Mouse (Mus musculus): ENCODE results near the gene Zfp790. TPM values are rescaled to one million over a fixed set of nuclear protein-coding genes. Genes with fewer than 3 reads are reported as not detected.

Gene Zfp790
- polyA plus RNA-seq (2016; fragmentation: Nextera tagmentation; extraction: Ambion mirVana), result 15.2 and 16.7 TPM in 2 replicates

DNA sequence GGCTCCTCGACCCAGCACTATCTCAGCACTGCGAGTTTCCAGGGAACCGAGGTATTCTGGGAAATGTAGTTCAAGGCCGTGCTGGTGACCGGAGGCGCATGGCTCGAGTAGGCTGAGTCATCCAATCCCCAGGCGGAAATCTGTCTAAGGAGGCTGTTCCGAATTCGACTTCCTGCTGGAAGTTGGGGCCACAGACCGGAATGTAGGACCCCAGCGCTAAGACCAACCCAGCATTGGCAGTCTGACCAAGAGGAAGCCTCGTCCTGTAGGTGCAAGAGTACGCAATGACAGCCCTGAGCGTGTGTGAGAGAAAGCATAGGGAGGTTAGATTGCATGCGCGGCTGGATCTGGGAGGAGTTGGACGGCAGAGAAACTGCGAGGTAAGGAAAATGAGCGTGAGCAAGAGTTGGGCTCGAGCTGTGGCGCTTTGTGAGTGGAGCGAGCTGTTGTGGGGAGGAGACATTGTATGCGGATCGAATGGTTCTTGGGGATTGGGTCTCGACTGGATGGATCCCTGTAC, at the start of gene Zfp790:
Gene Zfp790, plus strand, starts transcription at position 205 of the 520 bp plus-strand sequence.
- H3K4me3 ChIP-seq, result peak within 1 kb of the TSS; percentile 77
- peak; percentile 84 for DNase-seq (ENCODE audit: low spot score)
- peaks cover 13% of the 10 kb centered on the region for H3K36me3 ChIP-seq
- no peaks in the 10 kb centered on the region for H3K27me3 ChIP-seq (ENCODE audit: low read depth, poor library complexity, severe bottlenecking)
- H3K9me3 ChIP-seq (replicated peaks), result no peaks in the 10 kb centered on the region
- WGBS, result 0% methylated on average over 26 of the region's 26 CpGs
- peak within 1 kb of the TSS; percentile 83 for H3K27ac ChIP-seq
- H3K4me1 ChIP-seq, result peaks cover 26% of the 10 kb centered on the region

- peak; percentile 76 for DNase-seq (ENCODE audit: low spot score)
- Histone ChIP-seq H3K4me3 (peak overlapping the region; percentile 78), H3K36me3 (peaks cover 14% of the 10 kb centered on the region), H3K9me3 (replicated peaks) (no peaks in the 10 kb centered on the region), H3K27ac (peak overlapping the region; percentile 71), H3K27me3 (ENCODE audit: low read depth, poor library complexity, severe bottlenecking) (no peaks in the 10 kb centered on the region), H3K4me1 (peaks cover 12% of the 10 kb centered on the region)
- 1% methylated on average over 15 of the region's 15 CpGs for WGBS
Observed at GRCm38 (mm10) chr7:29767058-29767686, 48.7 kb upstream of the Zfp790 start.

GRCm38 (mm10) chr7:29768090-29768900, 47.6 kb upstream of the Zfp790 start, which contains the start of gene Zfp84:
Gene Zfp84, plus strand, starts transcription at chr7:29768552.
- Histone ChIP-seq H3K4me3 (peak within 1 kb of the TSS; percentile 78), H3K4me1 (peaks cover 12% of the 10 kb centered on the region), H3K36me3 (peaks cover 24% of the 10 kb centered on the region), H3K9me3 (replicated peaks) (no peaks in the 10 kb centered on the region), H3K27me3 (ENCODE audit: low read depth, poor library complexity, severe bottlenecking) (no peaks in the 10 kb centered on the region), H3K27ac (peak within 1 kb of the TSS; percentile 88)
- peak; percentile 83 for DNase-seq (ENCODE audit: low spot score)
- WGBS, result under 1% methylated on average over 32 of the region's 32 CpGs

DNA sequence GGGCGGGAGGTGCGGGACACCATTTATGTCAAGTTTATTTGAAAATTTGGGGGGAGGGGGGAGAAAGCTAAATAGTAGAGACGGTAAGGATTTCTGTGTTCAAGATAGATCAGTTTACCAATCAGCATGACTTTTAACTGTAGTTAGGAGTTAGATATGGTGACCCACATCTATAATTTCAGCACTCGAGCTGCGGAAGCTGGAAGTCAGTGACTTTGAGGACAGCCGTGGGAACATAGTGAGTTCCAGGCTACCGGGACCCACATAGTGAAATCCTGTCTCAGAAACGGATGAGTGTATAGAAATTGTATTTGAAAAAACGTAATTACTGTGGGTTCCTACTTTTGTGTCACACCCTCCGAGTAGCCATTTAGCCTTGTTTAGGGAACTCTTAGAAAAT, 46.9 kb upstream of the Zfp790 start:
- no peaks in the 10 kb centered on the region for H3K27me3 ChIP-seq (ENCODE audit: low read depth, poor library complexity, severe bottlenecking)
- no peaks in the 10 kb centered on the region for H3K9me3 ChIP-seq (replicated peaks)
- peak overlapping the region; percentile 88 for H3K27ac ChIP-seq
- DNase-seq (ENCODE audit: low spot score), result no peak
- 8% methylated on average over 10 of the region's 10 CpGs for WGBS
- H3K4me1 ChIP-seq, result peaks cover 12% of the 10 kb centered on the region
- peaks cover 31% of the 10 kb centered on the region for H3K36me3 ChIP-seq
- peak overlapping the region; percentile 78 for H3K4me3 ChIP-seq

- peaks cover 8% of the 10 kb centered on the region for H3K4me1 ChIP-seq
- no peaks in the 10 kb centered on the region for H3K9me3 ChIP-seq (replicated peaks)
- H3K36me3 ChIP-seq, result peaks cover 76% of the 10 kb centered on the region
- H3K4me3 ChIP-seq, result no peak overlapping the region
- H3K27me3 ChIP-seq (ENCODE audit: low read depth, poor library complexity, severe bottlenecking), result no peaks in the 10 kb centered on the region
- no peak for DNase-seq (ENCODE audit: low spot score)
- 94% methylated on average over 7 of the region's 7 CpGs for WGBS
- H3K27ac ChIP-seq, result no peak overlapping the region
Observed at GRCm38 (mm10) chr7:29773503-29773902, 42.4 kb upstream of the Zfp790 start.

GRCm38 (mm10) chr7:29774371-29774770, 41.5 kb upstream of the Zfp790 start:
- no peak overlapping the region for H3K4me3 ChIP-seq
- peaks cover 3% of the 10 kb centered on the region for H3K4me1 ChIP-seq
- H3K27ac ChIP-seq, result no peak overlapping the region
- no peaks in the 10 kb centered on the region for H3K9me3 ChIP-seq (replicated peaks)
- 96% methylated on average over 3 of the region's 3 CpGs for WGBS
- no peaks in the 10 kb centered on the region for H3K27me3 ChIP-seq (ENCODE audit: low read depth, poor library complexity, severe bottlenecking)
- DNase-seq (ENCODE audit: low spot score), result no peak
- H3K36me3 ChIP-seq, result peaks cover 84% of the 10 kb centered on the region

- Histone ChIP-seq H3K36me3 (peaks cover 81% of the 10 kb centered on the region), H3K9me3 (replicated peaks) (no peaks in the 10 kb centered on the region), H3K27ac (no peak overlapping the region), H3K4me1 (no peaks in the 10 kb centered on the region), H3K4me3 (no peak overlapping the region), H3K27me3 (ENCODE audit: low read depth, poor library complexity, severe bottlenecking) (no peaks in the 10 kb centered on the region)
- WGBS, result 95% methylated on average over 19 of the region's 19 CpGs
- no peak for DNase-seq (ENCODE audit: low spot score)
Observed at GRCm38 (mm10) chr7:29776568-29776967, 39.3 kb upstream of the Zfp790 start.

DNA sequence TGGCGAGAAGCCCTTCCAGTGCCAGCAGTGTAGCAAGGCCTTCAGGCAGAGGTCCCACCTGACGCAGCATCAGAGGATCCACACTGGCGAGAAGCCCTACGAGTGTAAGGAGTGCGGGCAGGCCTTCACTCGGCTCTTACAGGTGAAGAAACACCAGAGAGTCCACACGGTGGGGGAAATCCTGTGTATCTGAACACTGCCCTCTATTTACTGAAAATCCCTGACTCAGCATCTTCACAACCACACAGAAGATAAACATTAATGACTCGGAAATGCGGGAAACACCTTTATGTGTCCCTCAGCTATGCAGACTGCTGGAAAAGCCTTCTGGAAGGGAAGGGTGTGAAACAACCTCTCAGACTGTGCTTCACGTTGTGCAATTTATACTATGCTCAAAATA, 38.5 kb upstream of the Zfp790 start:
- 95% methylated on average over 10 of the region's 10 CpGs for WGBS
- no peaks in the 10 kb centered on the region for H3K9me3 ChIP-seq (replicated peaks)
- no peak overlapping the region for H3K4me3 ChIP-seq
- H3K4me1 ChIP-seq, result no peaks in the 10 kb centered on the region
- H3K27ac ChIP-seq, result no peak overlapping the region
- H3K36me3 ChIP-seq, result peaks cover 73% of the 10 kb centered on the region
- DNase-seq (ENCODE audit: low spot score), result no peak
- H3K27me3 ChIP-seq (ENCODE audit: low read depth, poor library complexity, severe bottlenecking), result no peaks in the 10 kb centered on the region

DNA sequence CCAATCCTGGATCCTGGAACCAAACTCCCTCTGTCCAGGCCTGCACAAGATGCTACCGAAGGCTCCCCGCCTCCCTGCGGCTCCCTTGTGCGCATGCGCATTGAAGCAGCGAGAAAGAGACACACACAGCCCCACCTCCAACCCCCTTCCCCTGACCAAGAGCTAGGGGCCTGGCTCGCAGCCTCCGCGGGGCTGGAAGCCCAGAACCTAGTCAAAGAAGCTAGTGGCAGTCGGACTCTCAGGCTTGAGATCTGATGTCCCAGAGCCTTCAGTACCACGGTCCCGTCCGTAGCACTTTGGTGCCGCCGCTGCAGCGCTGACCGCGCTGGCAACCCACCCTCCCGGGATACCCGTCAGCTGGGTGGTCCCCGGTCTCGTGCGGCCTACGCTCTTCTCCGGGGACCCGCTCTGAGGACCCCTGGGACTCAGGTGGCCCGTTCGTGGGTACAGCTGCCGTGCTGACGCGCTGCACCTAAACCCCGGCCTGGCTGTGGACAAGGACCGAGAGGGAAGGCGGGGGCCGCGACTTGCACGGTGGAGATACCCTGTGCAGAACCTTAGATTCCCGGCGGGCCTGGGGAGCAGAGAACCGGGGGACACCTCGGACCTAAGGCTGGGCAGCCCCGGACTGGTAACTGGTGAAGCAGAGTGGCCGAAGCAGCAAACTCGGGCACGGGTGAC, 31.9 kb upstream of the Zfp790 start, which contains the start of gene Zfp30:
Gene Zfp30, plus strand, starts transcription at position 128 of the 681 bp plus-strand sequence.
- Histone ChIP-seq H3K4me1 (peaks cover 13% of the 10 kb centered on the region), H3K27me3 (ENCODE audit: low read depth, poor library complexity, severe bottlenecking) (no peaks in the 10 kb centered on the region), H3K4me3 (peak within 1 kb of the TSS; percentile 82), H3K36me3 (peaks cover 30% of the 10 kb centered on the region), H3K27ac (peak within 1 kb of the TSS; percentile 88), H3K9me3 (replicated peaks) (no peaks in the 10 kb centered on the region)
- DNase-seq (ENCODE audit: low spot score), result peak; percentile 91
- under 1% methylated on average over 45 of the region's 45 CpGs for WGBS

DNA sequence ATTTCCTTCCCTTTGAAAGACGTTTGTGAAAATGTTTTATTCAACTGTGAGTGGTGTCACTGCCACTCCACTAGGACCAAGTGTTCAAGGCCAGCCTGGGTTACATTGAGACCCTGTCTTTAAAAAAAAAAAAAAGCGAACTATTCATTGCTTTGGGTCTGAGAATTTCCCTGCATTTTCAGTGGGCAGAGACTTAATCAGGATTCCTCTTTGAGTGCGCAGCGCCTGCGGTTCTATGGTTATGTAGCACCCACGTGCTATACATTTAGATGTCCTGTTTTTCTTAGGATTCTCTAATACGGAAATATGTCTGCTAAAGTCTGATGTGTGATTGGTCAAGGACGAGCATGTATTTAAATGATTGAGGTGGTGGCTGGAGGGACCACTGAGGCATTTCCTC, 30.9 kb upstream of the Zfp790 start:
- no peaks in the 10 kb centered on the region for H3K9me3 ChIP-seq (replicated peaks)
- WGBS, result 75% methylated on average over 8 of the region's 8 CpGs
- no peak overlapping the region for H3K27ac ChIP-seq
- peak overlapping the region; percentile 82 for H3K4me3 ChIP-seq
- peaks cover 13% of the 10 kb centered on the region for H3K4me1 ChIP-seq
- peaks cover 32% of the 10 kb centered on the region for H3K36me3 ChIP-seq
- no peak for DNase-seq (ENCODE audit: low spot score)
- H3K27me3 ChIP-seq (ENCODE audit: low read depth, poor library complexity, severe bottlenecking), result no peaks in the 10 kb centered on the region

- 84% methylated on average over 5 of the region's 5 CpGs for WGBS
- Histone ChIP-seq H3K36me3 (peaks cover 41% of the 10 kb centered on the region), H3K4me3 (peak overlapping the region; percentile 82), H3K9me3 (replicated peaks) (no peaks in the 10 kb centered on the region), H3K27ac (no peak overlapping the region), H3K4me1 (peaks cover 13% of the 10 kb centered on the region), H3K27me3 (ENCODE audit: low read depth, poor library complexity, severe bottlenecking) (no peaks in the 10 kb centered on the region)
- no peak for DNase-seq (ENCODE audit: low spot score)
Observed at GRCm38 (mm10) chr7:29785888-29786287, 30.0 kb upstream of the Zfp790 start.

DNA sequence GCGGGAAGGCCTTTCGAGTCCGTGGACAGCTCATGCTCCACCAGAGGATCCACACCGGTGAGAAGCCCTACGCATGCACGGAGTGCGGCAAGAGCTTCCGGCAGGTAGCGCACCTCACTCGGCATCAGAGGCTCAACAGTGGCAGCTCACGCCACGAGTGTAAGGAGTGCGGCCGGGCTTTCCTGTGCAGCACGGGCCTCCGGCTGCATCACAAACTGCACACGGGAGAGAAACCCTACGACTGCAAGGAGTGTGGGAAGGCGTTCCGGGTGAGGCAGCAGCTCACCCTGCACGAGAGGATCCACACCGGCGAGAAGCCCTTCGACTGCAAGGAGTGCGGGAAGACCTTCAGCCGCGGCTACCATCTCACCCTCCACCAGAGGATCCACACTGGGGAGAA, 23.0 kb upstream of the Zfp790 start:
- Histone ChIP-seq H3K27me3 (ENCODE audit: low read depth, poor library complexity, severe bottlenecking) (peaks cover 32% of the 10 kb centered on the region), H3K4me3 (peak overlapping the region; percentile 31), H3K36me3 (peaks cover 64% of the 10 kb centered on the region), H3K4me1 (no peaks in the 10 kb centered on the region), H3K9me3 (replicated peaks) (no peaks in the 10 kb centered on the region; the same call in 1 of the 2 replicates), H3K27ac (no peak overlapping the region)
- DNase-seq (ENCODE audit: low spot score), result peak; percentile 34
- 16% methylated on average over 27 of the region's 27 CpGs for WGBS
